Mouse (Mus musculus): ENCODE measurements around the gene Chst3.
"Not testable (repeated sequence)": the region's sequence is repeated elsewhere in the genome, so short reads cannot be mapped to it uniquely, and the experiment has no call there.

GRCm38 (mm10) chr10:60147510-60148047 is 71.5 kb downstream of the Chst3 start:
- TF ChIP-seq POLR2A (IDR thresholded peaks at IDR 0.05; ENCODE audit: borderline replicate concordance, extremely low read depth, low read depth, low read length); CTCF (IDR thresholded peaks at IDR 0.05; ENCODE audit: insufficient read depth, low read length): not testable (repeated sequence)
